Mouse (Mus musculus): ENCODE results near the gene Pmvk.

DNA sequence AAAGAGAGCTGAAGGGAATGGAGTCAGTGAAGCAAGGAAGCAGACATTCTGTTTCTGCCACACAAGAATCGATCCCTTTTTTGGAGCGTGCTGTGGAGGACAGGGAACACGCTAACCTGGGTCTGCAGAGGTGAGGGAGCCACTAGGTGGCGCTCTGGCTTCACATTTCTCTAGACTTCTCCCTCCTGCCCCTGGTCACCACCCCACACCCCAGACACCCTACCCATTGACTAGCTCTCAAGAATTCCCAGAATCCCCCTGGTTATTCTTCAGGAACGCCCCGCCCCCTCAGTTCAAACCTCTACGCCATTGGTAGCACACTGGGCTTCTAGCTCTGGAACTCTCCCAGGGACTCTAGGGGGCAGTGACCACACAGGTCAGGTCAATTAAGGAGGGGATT is 4.8 kb upstream of the Pmvk start:
- TF ChIP-seq CTCF (IDR thresholded peaks at IDR 0.05 in 2 of 3, conservative IDR thresholded peaks at IDR 0.05 in 1 of 3; ENCODE audit: control insufficient read depth in 1 of 3, insufficient read depth in 1 of 3, low read depth in 2 of 3, low read length in 3 of 3, poor library complexity in 1 of 3, severe bottlenecking in 1 of 3) (peak; percentile 94 to 99 (median 98)), EP300 (IDR thresholded peaks at IDR 0.05; ENCODE audit: low read depth in 1 of 2, low read length in 2 of 2) (no peak; a peak in 1 of 4 replicates), TBP (IDR thresholded peaks at IDR 0.05; ENCODE audit: low read depth, low read length) (no peak), POLR2AphosphoS5 (IDR thresholded peaks at IDR 0.05; ENCODE audit: borderline replicate concordance, low read depth, low read length) (no peak), MYC (IDR thresholded peaks at IDR 0.05; ENCODE audit: low read depth, low read length) (peak; percentile 38; the same call in 1 of the 2 replicates), POLR2A (IDR thresholded peaks at IDR 0.05; ENCODE audit: control insufficient read depth in 1 of 2, insufficient read depth in 1 of 2, low read depth in 1 of 2, low read length in 2 of 2, poor library complexity in 1 of 2) (no peak), SIN3A (IDR thresholded peaks at IDR 0.05; ENCODE audit: low read length) (no peak), TAL1 (IDR thresholded peaks at IDR 0.05; ENCODE audit: low read length) (no peak), HCFC1 (IDR thresholded peaks at IDR 0.05; ENCODE audit: low read depth, low read length) (no peak), ZMIZ1 (IDR thresholded peaks at IDR 0.05; ENCODE audit: low read depth, low read length) (no peak), CHD2 (IDR thresholded peaks at IDR 0.05; ENCODE audit: low read length) (no peak), USF1 (IDR thresholded peaks at IDR 0.05; ENCODE audit: low read depth, low read length) (no peak), BHLHE40 (IDR thresholded peaks at IDR 0.05; ENCODE audit: borderline replicate concordance, low read depth, low read length) (no peak), MEF2A (IDR thresholded peaks at IDR 0.05; ENCODE audit: extremely low read depth, insufficient replicate concordance, low read depth, low read length, poor library complexity, severe bottlenecking) (no peak)

Data from MEL (cell line).